8 mouse cellular contexts compared by ENCODE assay signal in the genomic region with DNA sequence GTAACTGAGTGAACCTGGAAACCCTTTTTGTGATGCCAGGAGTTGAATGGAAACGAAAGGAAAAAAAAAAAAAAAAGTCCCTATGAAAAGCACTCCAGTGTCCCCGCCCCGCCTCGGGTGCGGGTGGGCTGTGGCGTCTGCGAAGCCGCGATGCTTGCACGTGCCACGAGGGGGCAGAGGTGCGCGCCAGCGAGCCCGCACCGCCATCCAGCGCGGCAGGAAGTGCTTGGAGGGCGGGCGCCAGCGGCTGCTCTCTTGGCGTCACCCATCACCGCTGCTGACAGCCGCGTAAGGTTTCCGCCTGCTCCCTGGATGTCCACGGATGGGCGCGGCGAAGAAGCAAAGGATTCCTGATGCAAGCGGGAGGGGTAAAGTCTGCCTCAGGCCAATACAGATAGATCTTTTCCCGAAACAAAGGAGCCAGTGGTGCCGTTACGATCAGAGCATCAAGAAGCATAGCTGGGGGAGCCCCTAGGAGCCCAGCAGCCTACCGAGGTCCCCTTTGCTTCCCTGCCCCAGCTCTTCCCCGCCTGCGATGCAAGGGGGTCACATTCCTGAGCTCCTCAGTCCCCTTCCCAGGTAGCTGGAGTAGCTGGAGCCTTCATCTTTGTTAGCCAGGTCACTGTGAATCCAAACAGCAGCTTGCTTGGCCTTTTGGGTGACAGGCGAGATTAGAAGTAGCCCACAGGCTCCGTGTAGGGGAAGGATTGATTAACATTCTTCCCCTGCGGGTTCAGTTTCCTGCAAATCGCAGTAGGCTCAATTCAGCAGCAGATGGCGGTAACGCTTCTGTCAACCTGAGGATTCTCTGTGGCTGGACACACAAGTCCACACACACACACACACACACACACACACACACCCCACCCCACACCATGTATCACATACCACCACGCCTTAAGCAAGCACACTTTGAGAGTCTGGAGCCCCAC.
A peak's percentile ranks its signal among the peaks of the same experiment; 100 is the strongest.
DNase-seq lines count a peak whose midpoint lies in the region; ATAC-seq and TF ChIP-seq lines count a peak whose summit lies in the region.

No protein-coding gene starts in this region.

- H3K4me1 ChIP-seq in erythroblast, embryonic 14.5 days (ENCODE audit: control insufficient read depth), result peaks cover 4% of the 10 kb centered on the region
- H3K4me1 ChIP-seq in heart, embryonic 12.5 days (replicated peaks), result peaks cover 3% of the 10 kb centered on the region; the same call in 1 of the 2 replicates
- 0 out of 2 replicates have a peak, but pooled peaks cover 5% of the 10 kb centered on the region for H3K4me1 ChIP-seq in kidney, embryonic 16.5 days (ENCODE audit: insufficient read depth, low read length)
- H3K4me1 ChIP-seq in liver, adult 2 months (ENCODE audit: control insufficient read depth, insufficient read depth, low read length), result 0 out of 2 replicates have a peak, but pooled peaks cover 3% of the 10 kb centered on the region

- WGBS in heart, embryonic 12.5 days, result under 1% methylated on average over 44 of the region's 44 CpGs
- under 1% methylated on average over 44 of the region's 44 CpGs for WGBS in kidney, embryonic 16.5 days
- 3% methylated on average over 44 of the region's 44 CpGs for WGBS in liver, adult 2 months

- H3K27me3 ChIP-seq in erythroblast, embryonic 14.5 days (ENCODE audit: control insufficient read depth), result no peaks in the 10 kb centered on the region
- H3K27me3 ChIP-seq in heart, embryonic 12.5 days (replicated peaks), result no peaks in the 10 kb centered on the region
- H3K27me3 ChIP-seq in kidney, embryonic 16.5 days (ENCODE audit: insufficient read depth, low read length), result no peaks in the 10 kb centered on the region
- 0 out of 2 replicates have a peak, but pooled peaks cover 2% of the 10 kb centered on the region for H3K27me3 ChIP-seq in liver, adult 2 months (ENCODE audit: control insufficient read depth, insufficient read depth, low read length)
- no peaks in the 10 kb centered on the region for H3K27me3 ChIP-seq in splenic B cell, adult 2 months (ENCODE audit: control insufficient read depth, insufficient read depth, low read length, poor library complexity, severe bottlenecking)

- H3K4me2 ChIP-seq in heart, embryonic 12.5 days, result peak overlapping the region; percentile 73
- peak overlapping the region; percentile 87 for H3K4me2 ChIP-seq in kidney, embryonic 16.5 days (replicated peaks; ENCODE audit: low read depth, low read length)

- peak overlapping the region; percentile 73 for H3K9ac ChIP-seq in heart, embryonic 12.5 days
- H3K9ac ChIP-seq in kidney, embryonic 16.5 days (replicated peaks; ENCODE audit: low read length), result peak overlapping the region; percentile 83
- H3K9ac ChIP-seq in liver, adult 2 months (ENCODE audit: low read depth, low read length), result peak overlapping the region; percentile 18; the same call in 1 of the 2 replicates

- peak; percentile 65 for DNase-seq in A20 (ENCODE audit: low read depth, low spot score)
- DNase-seq in brain, embryonic 14.5 days (ENCODE audit: low read depth), result peak; percentile 97
- DNase-seq in liver, adult 2 months (ENCODE audit: extremely low read depth, low read depth, low spot score), result peak; percentile 14
- peak; percentile 90 for DNase-seq in naive thymus-derived CD4-positive, alpha-beta T cell, adult 2 months (ENCODE audit: low read depth)
- DNase-seq in splenic B cell, adult 2 months (ENCODE audit: low read depth, low spot score), result peak; percentile 77

- H3K9me3 ChIP-seq in erythroblast, embryonic 14.5 days (ENCODE audit: control insufficient read depth, low read length), result no peaks in the 10 kb centered on the region
- no peaks in the 10 kb centered on the region for H3K9me3 ChIP-seq in heart, embryonic 12.5 days (replicated peaks)
- H3K9me3 ChIP-seq in kidney, embryonic 16.5 days (ENCODE audit: low read length), result no peaks in the 10 kb centered on the region

- H3K4me3 ChIP-seq in erythroblast, embryonic 14.5 days (replicated peaks), result peak overlapping the region; percentile 42
- peak overlapping the region; percentile 54 for H3K4me3 ChIP-seq in heart, embryonic 12.5 days
- H3K4me3 ChIP-seq in kidney, embryonic 16.5 days (ENCODE audit: low read length), result peak overlapping the region; percentile 57
- H3K4me3 ChIP-seq in liver, adult 2 months (ENCODE audit: insufficient read depth, low read depth, low read length), result peak overlapping the region; percentile 42

- no peaks in the 10 kb centered on the region for H3K79me2 ChIP-seq in liver, adult 2 months (ENCODE audit: control insufficient read depth, insufficient read depth, low read length)

- H3K27ac ChIP-seq in heart, embryonic 12.5 days (ENCODE audit: poor library complexity, severe bottlenecking), result peak overlapping the region; percentile 83
- peak overlapping the region; percentile 95 for H3K27ac ChIP-seq in kidney, embryonic 16.5 days (ENCODE audit: low read length)
- no peak overlapping the region for H3K27ac ChIP-seq in liver, adult 2 months (replicated peaks; ENCODE audit: insufficient read depth, low read depth, low read length)

- peak; percentile 84 for TF ChIP-seq CTCF in brain, embryonic 14.5 days (IDR thresholded peaks at IDR 0.05; ENCODE audit: borderline replicate concordance, extremely low read depth, insufficient read depth, insufficient read length)
- TF ChIP-seq CTCF in liver, adult 2 months (IDR thresholded peaks at IDR 0.05; ENCODE audit: low read depth, low read length), result peak; percentile 83

- peak; percentile 73; the same call in 1 of the 2 replicates for TF ChIP-seq POLR2A in brain, embryonic 14.5 days (IDR thresholded peaks at IDR 0.05; ENCODE audit: borderline replicate concordance, extremely low read depth, insufficient read depth, insufficient read length, poor library complexity, severe bottlenecking)
- TF ChIP-seq POLR2A in liver, adult 2 months (IDR thresholded peaks at IDR 0.05; ENCODE audit: extremely low read depth, insufficient read depth, low read length), result no peak

- no peaks in the 10 kb centered on the region for H3K36me3 ChIP-seq in erythroblast, embryonic 14.5 days (ENCODE audit: control insufficient read depth)
- H3K36me3 ChIP-seq in heart, embryonic 12.5 days, result no peaks in the 10 kb centered on the region
- H3K36me3 ChIP-seq in kidney, embryonic 16.5 days (ENCODE audit: insufficient read depth, low read length), result no peaks in the 10 kb centered on the region
- no peaks in the 10 kb centered on the region for H3K36me3 ChIP-seq in liver, adult 2 months (ENCODE audit: control insufficient read depth, insufficient read depth, low read length)
- H3K36me3 ChIP-seq in splenic B cell, adult 2 months (ENCODE audit: control insufficient read depth, insufficient read depth, low read length, poor library complexity, severe bottlenecking), result no peaks in the 10 kb centered on the region

- peak; percentile 94 for ATAC-seq in heart, embryonic 12.5 days (ENCODE audit: insufficient number of reproducible peaks, low FRiP score)
- peak; percentile 98 for ATAC-seq in kidney, embryonic 16.5 days (ENCODE audit: low FRiP score, low TSS enrichment)

Comparison
In these comparisons a context has a peak if more than half of its experiments do, and no peak if none do; other contexts are left out.
1. DNase-seq: peak in every context shown above with its lines; median percentile 97 in brain, embryonic 14.5 days; 90 in naive thymus-derived CD4-positive, alpha-beta T cell, adult 2 months; 77 in splenic B cell, adult 2 months; 65 in A20; 14 in liver, adult 2 months.
2. H3K9ac ChIP-seq: peak in every context shown above with its lines; median percentile 83 in kidney, embryonic 16.5 days; 73 in heart, embryonic 12.5 days; 18 in liver, adult 2 months.